In genomic region chr16:24446449-24446848, GRCm38 (mm10) we compare ENCODE assay signal across 31 mouse cellular contexts. TPM values are rescaled to one million over a fixed set of nuclear protein-coding genes. Genes with fewer than 3 reads are reported as not detected.
A peak's percentile ranks its signal among the peaks of the same experiment; 100 is the strongest.
DNase-seq lines count a peak whose midpoint lies in the region; ATAC-seq and TF ChIP-seq lines count a peak whose summit lies in the region.
"Had no signal": no experiment of that assay in that cellular context is flagged by ENCODE, and none has a peak within 500 bp of the region (broad histone marks: within the 10 kb centered on the region; RNA-seq: fewer than 3 reads in every experiment).

No protein-coding gene starts in this region.

- no peaks in the 10 kb centered on the region for H3K27me3 ChIP-seq in kidney, adult 2 months (replicated peaks; ENCODE audit: control insufficient read depth, insufficient read depth, low read length)
- H3K27me3 ChIP-seq in midbrain, embryonic 11.5 days (ENCODE audit: control insufficient read depth, insufficient read depth, low read length), result no peaks in the 10 kb centered on the region
- H3K27me3 ChIP-seq: embryonic facial prominence, embryonic 12.5 days; kidney, embryonic 15.5 days; limb, embryonic 13.5 days; liver, embryonic 13.5 days; midbrain, embryonic 15.5 days; Patski had no signal

- H3K9ac ChIP-seq in midbrain, embryonic 11.5 days (ENCODE audit: low read length), result no peak overlapping the region
- H3K9ac ChIP-seq: embryonic facial prominence, embryonic 12.5 days; kidney, embryonic 15.5 days; limb, embryonic 13.5 days; liver, embryonic 13.5 days; midbrain, embryonic 15.5 days had no signal

- no peaks in the 10 kb centered on the region; the same call in 1 of the 2 replicates for H3K36me3 ChIP-seq in kidney, adult 2 months (ENCODE audit: control insufficient read depth, insufficient read depth, low read length)
- H3K36me3 ChIP-seq in midbrain, embryonic 11.5 days (ENCODE audit: control insufficient read depth, insufficient read depth, low read length), result no peaks in the 10 kb centered on the region
- H3K36me3 ChIP-seq: embryonic facial prominence, embryonic 12.5 days; liver, embryonic 13.5 days; midbrain, embryonic 15.5 days had no signal

- H3K9me3 ChIP-seq in midbrain, embryonic 11.5 days (ENCODE audit: control insufficient read depth, low read length), result no peaks in the 10 kb centered on the region
- H3K9me3 ChIP-seq: embryonic facial prominence, embryonic 12.5 days; kidney, embryonic 15.5 days; limb, embryonic 13.5 days; liver, embryonic 13.5 days; midbrain, embryonic 15.5 days had no signal

- H3K27ac ChIP-seq in kidney, adult 2 months (ENCODE audit: insufficient read depth, low read depth, low read length), result 0 out of 2 replicates have a peak overlapping the region, but pooled peaks have one; percentile 36
- no peak overlapping the region for H3K27ac ChIP-seq in midbrain, embryonic 11.5 days (ENCODE audit: low read depth, low read length)
- H3K27ac ChIP-seq: embryonic facial prominence, embryonic 12.5 days; kidney, embryonic 15.5 days; left cerebral cortex, adult 2 months; limb, embryonic 13.5 days; liver, embryonic 13.5 days; midbrain, embryonic 15.5 days had no signal

- no peak for TF ChIP-seq POLR2A in kidney, adult 2 months (IDR thresholded peaks at IDR 0.05; ENCODE audit: low read depth, low read length)

- H3K4me1 ChIP-seq in kidney, adult 2 months (ENCODE audit: control insufficient read depth, insufficient read depth, low read length), result peaks cover 30% of the 10 kb centered on the region
- peaks cover 13% of the 10 kb centered on the region; the same call in 1 of the 2 replicates for H3K4me1 ChIP-seq in midbrain, embryonic 11.5 days (ENCODE audit: control insufficient read depth, insufficient read depth, low read length)

- ATAC-seq in megakaryocyte, adult 5-6 weeks (ENCODE audit: poor library complexity, severe bottlenecking), result peak; percentile 35; the same call in 1 of the 2 replicates
- no peak for ATAC-seq in erythroblast, adult 5-6 weeks (replicated peaks; ENCODE audit: low FRiP score, poor library complexity, severe bottlenecking)
- ATAC-seq in midbrain, embryonic 11.5 days (ENCODE audit: low FRiP score), result no peak
- ATAC-seq: forebrain, embryonic 14.5 days; intestine, postnatal 0 days; lung, postnatal 0 days; midbrain, embryonic 15.5 days; Patski had no signal

- no peak overlapping the region for H3K4me2 ChIP-seq in midbrain, embryonic 11.5 days
- H3K4me2 ChIP-seq: embryonic facial prominence, embryonic 12.5 days; kidney, embryonic 15.5 days; limb, embryonic 13.5 days; liver, embryonic 13.5 days; midbrain, embryonic 15.5 days had no signal

- no peak for TF ChIP-seq CTCF in kidney, adult 2 months (conservative IDR thresholded peaks at IDR 0.05; ENCODE audit: insufficient read depth, insufficient read length, low read depth, low read length)

- intact Hi-C loops in left cerebral cortex, postnatal 36 days (cut with DNase I), result no loop called here

- H3K4me3 ChIP-seq in kidney, adult 2 months (ENCODE audit: insufficient read depth, low read depth, low read length), result no peak overlapping the region
- no peak overlapping the region for H3K4me3 ChIP-seq in midbrain, embryonic 11.5 days (ENCODE audit: low read depth, low read length)
- H3K4me3 ChIP-seq: embryonic facial prominence, embryonic 12.5 days; erythroblast, embryonic 14.5 days; kidney, embryonic 15.5 days; left cerebral cortex, adult 2 months; limb, embryonic 13.5 days; liver, embryonic 13.5 days; midbrain, embryonic 15.5 days had no signal

- DNase-seq in kidney, adult 2 months, result no peak
- no peak for DNase-seq in kidney, adult 18-20 months
- peak; percentile 56 for DNase-seq in A20 (ENCODE audit: low read depth, low spot score)
- DNase-seq in CD4-positive, CD25-positive, alpha-beta regulatory T cell, adult 2 months (ENCODE audit: low read depth, low spot score), result peak; percentile 16
- DNase-seq in midbrain, embryonic 11.5 days (ENCODE audit: low spot score, missing footprints), result no peak
- no peak for DNase-seq in left cerebral cortex, postnatal 36 days (ENCODE audit: low spot score in 2 of 2)
- DNase-seq: adrenal gland, postnatal 14 days; cerebellum, adult 11 months; cerebellum, adult 9-11 months; embryo, embryonic 11 days; gastrocnemius, postnatal 36 days; heart, postnatal 14 days; kidney, postnatal 25 days; liver, embryonic 13.5 days; lung, adult 18-20 months; lung, postnatal 4 days; right cerebral cortex, postnatal 4 days; thymus, postnatal 4 days had no signal

- WGBS in kidney, adult 2 months, result 73% methylated on average over 1 of the region's 1 CpGs
- WGBS in midbrain, embryonic 11.5 days, result 85% methylated on average over 1 of the region's 1 CpGs

RNA-seq across cellular contexts. Expression of gene Lpp, which starts 53.1 kb away (rescaled TPM):
- 15.9 and 20.2 TPM in 2 replicates for polyA plus RNA-seq in kidney, adult 2 months (2012; rRNA removed)
- total RNA-seq in megakaryocyte, adult 5-6 weeks (2015), result 5.1 and 5.3 TPM in 2 replicates
- 3.1 and 3.7 TPM in 2 replicates for total RNA-seq in megakaryocyte, adult 5-6 weeks (2017)
- 0.42 and 3.3 TPM in 2 replicates for total RNA-seq in erythroblast, adult 5-6 weeks (2015; ENCODE audit: low replicate concordance)
- 1.3 and 2.0 TPM in 2 replicates for total RNA-seq in erythroblast, adult 5-6 weeks (2017; ENCODE audit: low replicate concordance)
- polyA plus RNA-seq in midbrain, embryonic 11.5 days (2014; fragmentation: Nextera tagmentation; extraction: Ambion mirVana), result 14.4 and 15.7 TPM in 2 replicates
- 1 to 10 TPM; 4.4 to 7.8 TPM for total RNA-seq in left cerebral cortex, postnatal 36 days (2021)
- total RNA-seq: MEL had no signal
- polyA plus RNA-seq: erythroblast, embryonic 14.5 days had no signal

Comparison
In these comparisons a context has a peak if more than half of its experiments do, and no peak if none do; other contexts are left out.
1. DNase-seq: peak in A20 (single experiment) and CD4-positive, CD25-positive, alpha-beta regulatory T cell, adult 2 months (single experiment); none in kidney, adult 2 months (single experiment), kidney, adult 18-20 months (single experiment), midbrain, embryonic 11.5 days (single experiment) and left cerebral cortex, postnatal 36 days (0 of 2).